Mouse (Mus musculus): ENCODE data around the gene Rassf6. TPM values are rescaled to one million over a fixed set of nuclear protein-coding genes. Genes with fewer than 3 reads are reported as not detected.
"Not testable (repeated sequence)": the region's sequence is repeated elsewhere in the genome, so short reads cannot be mapped to it uniquely, and the experiment has no call there.

The Rassf6 gene
- polyA plus RNA-seq, 1 experiment from 2014 or later = 12.0 TPM

DNA sequence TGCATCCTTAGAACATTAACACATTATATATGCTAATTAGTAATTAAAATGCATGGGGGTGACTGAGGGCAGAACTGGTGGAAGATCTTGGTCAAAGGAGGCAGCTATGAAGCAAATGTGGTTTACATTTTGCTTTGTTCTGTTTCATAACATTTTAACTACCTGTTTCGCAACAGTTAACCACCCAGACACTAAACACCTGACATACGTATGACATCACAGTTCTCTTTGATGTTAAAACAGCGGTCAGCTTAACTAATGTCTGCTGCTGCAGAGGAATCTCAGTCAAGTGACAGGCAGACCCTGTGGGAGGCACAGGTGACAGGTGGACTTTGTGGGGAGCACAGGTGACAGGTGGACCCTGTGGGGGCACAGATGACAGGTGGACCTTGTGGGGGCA lies 22.6 kb downstream of the Rassf6 start:
- no peak overlapping the region for H3K4me2 ChIP-seq (ENCODE audit: low read length)
- 87% methylated on average over 3 of the region's 3 CpGs for WGBS
- H3K36me3 ChIP-seq (ENCODE audit: control insufficient read depth, insufficient read depth, low read length) = no peaks in the 10 kb centered on the region
- no peaks in the 10 kb centered on the region for H3K4me1 ChIP-seq (replicated peaks; ENCODE audit: control insufficient read depth, insufficient read depth, low read length)
- no peaks in the 10 kb centered on the region for H3K27me3 ChIP-seq (replicated peaks; ENCODE audit: control insufficient read depth, insufficient read depth, low read length)
- H3K27ac ChIP-seq (ENCODE audit: low read depth) = no peak overlapping the region
- no peak overlapping the region for H3K9ac ChIP-seq (ENCODE audit: low read length)
- DNase-seq (ENCODE audit: low spot score) (no peak), ATAC-seq (replicated peaks; ENCODE audit: low FRiP score, low TSS enrichment, low read depth) (no peak)
- H3K4me3 ChIP-seq (ENCODE audit: low read depth, low read length) = no peak overlapping the region
- no peaks in the 10 kb centered on the region for H3K9me3 ChIP-seq (ENCODE audit: control insufficient read depth, low read length)

DNA sequence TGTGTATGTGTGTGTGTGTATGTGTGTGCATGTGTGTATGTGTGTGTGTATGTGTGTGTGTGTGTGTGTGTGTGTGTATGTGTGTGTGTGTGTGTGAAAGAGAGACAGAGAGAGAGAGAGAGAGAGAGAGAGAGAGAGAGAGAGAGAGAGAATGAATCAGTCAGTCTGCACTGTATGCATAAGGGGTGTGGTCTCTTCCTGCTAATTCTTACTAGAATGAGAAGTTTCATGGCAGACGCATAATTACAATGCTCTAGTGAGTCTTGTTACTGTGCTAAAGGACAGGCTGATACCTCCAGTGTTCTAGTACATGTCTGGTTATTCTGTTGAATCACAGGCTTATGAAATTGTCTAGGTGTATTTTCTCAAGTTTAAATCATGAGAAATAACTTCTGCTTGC lies 27.7 kb downstream of the Rassf6 start:
- not testable (repeated sequence) for H3K9ac ChIP-seq (ENCODE audit: low read length); H3K4me2 ChIP-seq (ENCODE audit: low read length); DNase-seq (ENCODE audit: low spot score); H3K36me3 ChIP-seq (ENCODE audit: control insufficient read depth, insufficient read depth, low read length); H3K27ac ChIP-seq (ENCODE audit: low read depth); H3K27me3 ChIP-seq (replicated peaks; ENCODE audit: control insufficient read depth, insufficient read depth, low read length); H3K4me3 ChIP-seq (ENCODE audit: low read depth, low read length); ATAC-seq (replicated peaks; ENCODE audit: low FRiP score, low TSS enrichment, low read depth); H3K9me3 ChIP-seq (ENCODE audit: control insufficient read depth, low read length)
- WGBS = 75% methylated on average over 1 of the region's 1 CpGs
- peaks cover 14% of the 10 kb centered on the region for H3K4me1 ChIP-seq (replicated peaks; ENCODE audit: control insufficient read depth, insufficient read depth, low read length)

DNA sequence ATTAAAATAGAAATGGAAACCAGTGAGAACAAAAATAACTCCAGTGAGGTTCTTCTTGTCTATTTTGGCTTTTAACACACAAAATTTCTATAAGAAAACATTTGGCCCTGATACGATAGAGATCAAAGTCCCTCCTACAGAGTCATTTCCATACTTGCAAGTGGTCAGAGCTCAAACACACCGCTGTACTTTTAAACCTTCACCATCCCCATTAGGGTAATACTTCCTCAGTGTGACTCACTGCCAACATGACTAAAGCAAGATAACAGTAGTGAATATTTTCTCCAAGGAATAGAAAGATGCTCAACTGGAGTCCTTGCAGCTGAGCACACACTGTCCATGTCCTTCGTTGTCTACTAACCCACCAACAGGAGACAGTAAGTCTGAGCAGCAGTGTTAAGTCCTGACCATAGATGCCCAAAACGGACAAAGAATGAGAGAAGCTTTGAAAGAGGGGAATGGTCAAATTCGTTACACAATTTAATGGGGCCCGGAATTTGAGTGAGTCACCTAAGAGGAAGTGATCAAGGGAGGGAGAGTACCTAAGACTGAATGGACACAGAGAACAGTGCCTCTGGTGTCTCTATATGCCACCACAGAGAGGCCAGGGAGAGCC lies 28.4 kb downstream of the Rassf6 start:
- Histone ChIP-seq H3K4me3 (ENCODE audit: low read depth, low read length) (no peak overlapping the region), H3K36me3 (ENCODE audit: control insufficient read depth, insufficient read depth, low read length) (no peaks in the 10 kb centered on the region), H3K4me1 (replicated peaks; ENCODE audit: control insufficient read depth, insufficient read depth, low read length) (peaks cover 16% of the 10 kb centered on the region), H3K27ac (ENCODE audit: low read depth) (no peak overlapping the region), H3K27me3 (replicated peaks; ENCODE audit: control insufficient read depth, insufficient read depth, low read length) (no peaks in the 10 kb centered on the region), H3K9me3 (ENCODE audit: control insufficient read depth, low read length) (no peaks in the 10 kb centered on the region), H3K4me2 (ENCODE audit: low read length) (no peak overlapping the region), H3K9ac (ENCODE audit: low read length) (no peak overlapping the region)
- no peak for DNase-seq (ENCODE audit: low spot score)
- no peak for ATAC-seq (replicated peaks; ENCODE audit: low FRiP score, low TSS enrichment, low read depth)
- 77% methylated on average over 6 of the region's 6 CpGs for WGBS

DNA sequence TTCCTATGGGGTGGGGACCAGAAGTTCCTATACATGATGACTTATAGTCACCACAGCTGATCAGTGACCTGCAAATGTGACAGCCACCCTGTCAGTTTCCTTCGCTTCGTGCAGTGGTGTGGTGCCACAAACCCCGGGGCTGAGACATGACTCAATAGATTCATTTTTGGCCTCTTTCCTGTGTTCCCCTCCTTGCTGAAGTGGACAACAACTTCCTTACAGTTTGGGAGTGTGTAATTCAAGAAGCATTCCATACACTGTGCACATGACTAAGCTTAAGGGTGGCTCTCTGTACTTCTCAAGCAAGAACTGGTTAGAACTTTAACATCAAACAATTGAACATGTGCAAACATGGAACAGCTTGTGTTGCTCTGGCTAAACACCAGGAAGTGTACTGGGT lies 29.1 kb downstream of the Rassf6 start:
- Histone ChIP-seq H3K27ac (ENCODE audit: low read depth) (no peak overlapping the region), H3K4me3 (ENCODE audit: low read depth, low read length) (no peak overlapping the region), H3K27me3 (replicated peaks; ENCODE audit: control insufficient read depth, insufficient read depth, low read length) (no peaks in the 10 kb centered on the region), H3K9me3 (ENCODE audit: control insufficient read depth, low read length) (no peaks in the 10 kb centered on the region), H3K9ac (ENCODE audit: low read length) (no peak overlapping the region), H3K4me1 (replicated peaks; ENCODE audit: control insufficient read depth, insufficient read depth, low read length) (peaks cover 16% of the 10 kb centered on the region), H3K36me3 (ENCODE audit: control insufficient read depth, insufficient read depth, low read length) (no peaks in the 10 kb centered on the region), H3K4me2 (ENCODE audit: low read length) (no peak overlapping the region)
- ATAC-seq (replicated peaks; ENCODE audit: low FRiP score, low TSS enrichment, low read depth) = no peak
- DNase-seq (ENCODE audit: low spot score) = no peak
- 80% methylated on average over 3 of the region's 3 CpGs for WGBS

DNA sequence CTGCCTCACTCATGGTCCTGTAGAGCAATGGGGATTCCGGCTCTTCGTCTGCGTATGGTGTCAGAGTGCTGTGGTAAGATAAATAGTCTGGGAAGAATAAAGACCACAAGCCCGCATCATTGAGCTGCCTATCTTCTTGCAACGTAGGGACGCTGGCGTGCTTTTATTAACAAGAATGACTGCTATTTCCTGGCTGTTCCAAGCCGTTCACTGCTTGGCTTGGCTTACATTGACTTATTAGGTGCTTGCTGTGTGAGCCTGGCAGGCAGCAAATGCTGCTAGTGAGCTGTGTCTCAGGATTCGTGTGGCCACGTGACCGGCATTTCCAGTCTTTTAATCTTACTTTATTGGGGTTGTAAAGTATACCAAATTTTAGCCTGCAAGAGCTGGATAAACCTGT lies 31.6 kb downstream of the Rassf6 start:
- H3K9me3 ChIP-seq (ENCODE audit: control insufficient read depth, low read length) = no peaks in the 10 kb centered on the region
- WGBS = 33% methylated on average over 11 of the region's 11 CpGs
- H3K4me2 ChIP-seq (ENCODE audit: low read length) = no peak overlapping the region
- no peak overlapping the region for H3K4me3 ChIP-seq (ENCODE audit: low read depth, low read length)
- H3K4me1 ChIP-seq (replicated peaks; ENCODE audit: control insufficient read depth, insufficient read depth, low read length) = peaks cover 17% of the 10 kb centered on the region
- DNase-seq (ENCODE audit: low spot score) = peak; percentile 64
- H3K27ac ChIP-seq (ENCODE audit: low read depth) = no peak overlapping the region
- no peaks in the 10 kb centered on the region for H3K36me3 ChIP-seq (ENCODE audit: control insufficient read depth, insufficient read depth, low read length)
- no peaks in the 10 kb centered on the region for H3K27me3 ChIP-seq (replicated peaks; ENCODE audit: control insufficient read depth, insufficient read depth, low read length)
- H3K9ac ChIP-seq (ENCODE audit: low read length) = no peak overlapping the region
- ATAC-seq (replicated peaks; ENCODE audit: low FRiP score, low TSS enrichment, low read depth) = peak; percentile 84

DNA sequence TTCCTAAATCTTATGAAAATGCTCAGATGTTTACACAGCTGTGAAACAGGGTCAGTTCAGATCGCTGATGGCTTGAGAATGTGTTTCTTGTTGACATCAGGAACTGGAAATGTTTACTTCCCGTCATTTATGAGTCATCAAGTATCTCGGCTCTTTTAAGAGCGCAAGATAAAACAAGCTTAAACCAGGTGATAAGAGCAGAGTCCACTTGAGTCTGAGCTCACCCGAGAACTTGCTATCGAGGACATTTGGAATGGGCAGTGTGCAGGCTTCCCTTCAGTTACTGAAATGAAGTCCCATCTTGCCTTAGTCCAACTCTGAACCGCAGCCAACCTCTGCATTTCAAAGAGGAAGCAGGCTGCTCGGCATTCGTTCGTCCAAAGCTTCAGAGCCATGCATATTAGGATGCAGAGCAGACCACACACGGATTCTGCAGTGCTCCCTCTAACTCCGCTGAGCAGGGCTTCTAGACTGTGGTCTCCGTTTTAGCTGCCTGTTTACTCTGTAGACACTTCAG lies 37.0 kb downstream of the Rassf6 start:
- H3K4me3 ChIP-seq (ENCODE audit: low read depth, low read length) = no peak overlapping the region
- no peaks in the 10 kb centered on the region for H3K27me3 ChIP-seq (replicated peaks; ENCODE audit: control insufficient read depth, insufficient read depth, low read length)
- ATAC-seq (replicated peaks; ENCODE audit: low FRiP score, low TSS enrichment, low read depth) (0 out of 2 replicates have a peak, but pooled peaks have one; percentile 27), DNase-seq (ENCODE audit: low spot score) (no peak)
- H3K27ac ChIP-seq (ENCODE audit: low read depth) = peak overlapping the region; percentile 38; the same call in 1 of the 2 replicates
- WGBS = 22% methylated on average over 13 of the region's 13 CpGs
- no peaks in the 10 kb centered on the region for H3K36me3 ChIP-seq (ENCODE audit: control insufficient read depth, insufficient read depth, low read length)
- peak overlapping the region; percentile 11; the same call in 1 of the 2 replicates for H3K4me2 ChIP-seq (ENCODE audit: low read length)
- H3K4me1 ChIP-seq (replicated peaks; ENCODE audit: control insufficient read depth, insufficient read depth, low read length) = peaks cover 12% of the 10 kb centered on the region; the same call in 1 of the 2 replicates
- H3K9ac ChIP-seq (ENCODE audit: low read length) = no peak overlapping the region
- H3K9me3 ChIP-seq (ENCODE audit: control insufficient read depth, low read length) = no peaks in the 10 kb centered on the region

DNA sequence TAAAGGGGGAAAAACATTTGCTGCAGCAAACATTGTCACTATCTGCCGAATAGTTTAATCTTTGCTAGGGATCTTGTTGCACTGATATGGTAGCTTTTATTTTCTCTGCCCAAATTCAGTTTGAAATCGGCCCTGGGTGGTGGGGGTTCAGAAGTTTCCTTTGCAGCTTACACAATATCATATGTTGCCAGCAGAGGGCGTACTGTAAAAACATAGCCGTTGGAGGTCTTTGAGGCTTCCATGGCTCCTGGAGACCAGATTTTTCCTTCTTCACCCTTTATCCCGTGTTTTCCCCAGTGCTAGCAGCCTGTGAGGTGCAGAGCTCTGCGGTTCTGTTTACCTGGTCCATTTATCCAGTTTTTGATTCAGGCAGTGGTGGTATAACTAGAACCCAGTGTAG lies 39.0 kb downstream of the Rassf6 start:
- 23% methylated on average over 6 of the region's 6 CpGs for WGBS
- H3K4me1 ChIP-seq (replicated peaks; ENCODE audit: control insufficient read depth, insufficient read depth, low read length) = peaks cover 7% of the 10 kb centered on the region; the same call in 1 of the 2 replicates
- no peak overlapping the region for H3K27ac ChIP-seq (ENCODE audit: low read depth)
- H3K9me3 ChIP-seq (ENCODE audit: control insufficient read depth, low read length) = no peaks in the 10 kb centered on the region
- H3K4me2 ChIP-seq (ENCODE audit: low read length) = no peak overlapping the region
- no peak overlapping the region for H3K9ac ChIP-seq (ENCODE audit: low read length)
- DNase-seq (ENCODE audit: low spot score) = peak; percentile 70
- H3K27me3 ChIP-seq (replicated peaks; ENCODE audit: control insufficient read depth, insufficient read depth, low read length) = no peaks in the 10 kb centered on the region
- no peak for ATAC-seq (replicated peaks; ENCODE audit: low FRiP score, low TSS enrichment, low read depth)
- no peak overlapping the region for H3K4me3 ChIP-seq (ENCODE audit: low read depth, low read length)
- H3K36me3 ChIP-seq (ENCODE audit: control insufficient read depth, insufficient read depth, low read length) = no peaks in the 10 kb centered on the region

DNA sequence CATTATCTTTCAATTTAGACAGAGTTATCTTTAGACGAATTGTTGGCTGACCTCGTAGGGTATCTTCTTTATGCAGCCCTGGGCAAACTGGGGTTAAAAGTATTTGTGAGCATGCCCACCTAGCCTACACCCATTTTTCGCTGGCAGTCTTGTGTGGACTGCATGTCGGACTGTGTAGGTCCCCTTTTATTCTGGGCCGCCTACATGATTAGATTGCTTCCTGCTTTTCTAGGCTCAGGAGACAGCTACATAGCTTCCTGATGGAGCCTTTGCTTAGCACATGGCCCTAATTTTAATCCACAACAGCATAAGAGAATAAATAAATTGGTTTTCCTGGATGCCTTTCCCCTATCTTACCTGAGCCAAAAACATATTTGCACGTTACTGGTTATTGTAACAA lies 44.3 kb downstream of the Rassf6 start:
- ATAC-seq (replicated peaks; ENCODE audit: low FRiP score, low TSS enrichment, low read depth) = no peak
- no peak overlapping the region for H3K9ac ChIP-seq (ENCODE audit: low read length)
- H3K36me3 ChIP-seq (ENCODE audit: control insufficient read depth, insufficient read depth, low read length) = no peaks in the 10 kb centered on the region
- no peak overlapping the region for H3K27ac ChIP-seq (ENCODE audit: low read depth)
- H3K27me3 ChIP-seq (replicated peaks; ENCODE audit: control insufficient read depth, insufficient read depth, low read length) = no peaks in the 10 kb centered on the region
- WGBS = 84% methylated on average over 6 of the region's 6 CpGs
- DNase-seq (ENCODE audit: low spot score) = no peak
- no peaks in the 10 kb centered on the region for H3K4me1 ChIP-seq (replicated peaks; ENCODE audit: control insufficient read depth, insufficient read depth, low read length)
- H3K4me2 ChIP-seq (ENCODE audit: low read length) = no peak overlapping the region
- H3K4me3 ChIP-seq (ENCODE audit: low read depth, low read length) = no peak overlapping the region
- no peaks in the 10 kb centered on the region for H3K9me3 ChIP-seq (ENCODE audit: control insufficient read depth, low read length)

DNA sequence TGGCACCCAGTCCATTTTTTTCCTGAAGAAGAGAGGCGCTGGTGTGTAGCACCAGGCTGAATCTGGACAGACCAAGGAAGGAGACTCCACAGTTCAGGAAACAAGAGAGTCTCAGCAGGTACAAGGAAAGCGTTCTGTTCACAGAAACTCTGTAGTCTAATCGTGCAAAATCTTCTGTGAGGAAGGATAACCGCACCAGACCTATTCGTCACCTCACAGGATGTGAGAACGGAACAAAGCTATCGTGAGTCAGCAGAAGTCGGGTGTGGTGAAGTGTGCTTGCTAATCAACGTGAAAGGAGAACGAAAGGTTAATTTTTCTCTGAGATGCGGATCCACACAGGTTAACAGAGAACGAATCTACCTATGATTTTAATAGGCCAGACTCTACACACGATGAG lies 45.5 kb downstream of the Rassf6 start:
- ATAC-seq (replicated peaks; ENCODE audit: low FRiP score, low TSS enrichment, low read depth) (no peak), DNase-seq (ENCODE audit: low spot score) (no peak)
- no peak overlapping the region for H3K4me3 ChIP-seq (ENCODE audit: low read depth, low read length)
- no peaks in the 10 kb centered on the region for H3K27me3 ChIP-seq (replicated peaks; ENCODE audit: control insufficient read depth, insufficient read depth, low read length)
- no peaks in the 10 kb centered on the region for H3K4me1 ChIP-seq (replicated peaks; ENCODE audit: control insufficient read depth, insufficient read depth, low read length)
- H3K36me3 ChIP-seq (ENCODE audit: control insufficient read depth, insufficient read depth, low read length) = no peaks in the 10 kb centered on the region
- H3K27ac ChIP-seq (ENCODE audit: low read depth) = no peak overlapping the region
- WGBS = 77% methylated on average over 13 of the region's 13 CpGs
- no peak overlapping the region for H3K4me2 ChIP-seq (ENCODE audit: low read length)
- no peak overlapping the region for H3K9ac ChIP-seq (ENCODE audit: low read length)
- H3K9me3 ChIP-seq (ENCODE audit: control insufficient read depth, low read length) = no peaks in the 10 kb centered on the region

Data from intestine, embryonic 14.5 days (tissue).